Mouse (Mus musculus) liver, postnatal 0 days (tissue): Measurements from ENCODE around the gene Rngtt. TPM values are rescaled to one million over a fixed set of nuclear protein-coding genes. Genes with fewer than 3 reads are reported as not detected.

Experiments
- ATAC-seq: fragments of 200-750 bp; cut with Nextera tagmentation; 2 replicates; pipeline ENCODE4 v1.8.0; 2017; ENCODE audit warnings: mild to moderate bottlenecking, moderate library complexity
- DNase-seq: peaks from one replicate; pipeline ENCODE4 v3.0.0-alpha.2; 2016
- H3K27ac ChIP-seq: fragments of 300-500 bp; sonication (generic); 2 replicates; pipeline ENCODE4 v1.5.1; 2014; ENCODE audit warnings: antibody characterized with exemption, moderate library complexity, mild to moderate bottlenecking, low read depth
- H3K27me3 ChIP-seq: fragments of 300-500 bp; sonication (generic); 2 replicates; pipeline ENCODE4 v1.6.1; 2014; ENCODE audit warnings: low read length, control low read depth, mixed read lengths; ENCODE audit not compliant: insufficient read depth
- H3K36me3 ChIP-seq: fragments of 300-500 bp; sonication (generic); replicated peaks from 2 replicates; pipeline ENCODE4 v1.6.1; 2014; ENCODE audit warnings: mild to moderate bottlenecking, control low read depth, low read length, moderate library complexity, mixed read lengths; ENCODE audit not compliant: insufficient read depth
- H3K4me1 ChIP-seq: fragments of 300-500 bp; sonication (generic); 2 replicates; pipeline ENCODE4 v1.6.1; 2014; ENCODE audit warnings: antibody characterized with exemption, mild to moderate bottlenecking, control low read depth; ENCODE audit not compliant: insufficient read depth
- H3K4me2 ChIP-seq: fragments of 300-500 bp; sonication (generic); 2 replicates; pipeline ENCODE4 v1.6.1; 2014; ENCODE audit warnings: low read depth, mild to moderate bottlenecking, low read length, moderate library complexity, mixed read lengths
- H3K4me3 ChIP-seq: fragments of 300-500 bp; sonication (generic); 2 replicates; pipeline ENCODE4 v1.5.1; 2014; ENCODE audit warnings: low read depth, low read length
- H3K9ac ChIP-seq: fragments of 300-500 bp; sonication (generic); replicated peaks from 2 replicates; pipeline ENCODE4 v1.6.1; 2014; ENCODE audit warnings: mild to moderate bottlenecking, moderate library complexity
- H3K9me3 ChIP-seq: fragments of 300-500 bp; sonication (generic); 2 replicates; pipeline ENCODE4 v1.6.1; 2016; ENCODE audit warnings: mild to moderate bottlenecking, control low read depth, low read length, mixed read lengths
- CTCF ChIP-seq: sonication (generic); IDR thresholded peaks from 2 replicates; pipeline ENCODE4 v1.5.1; 2016; ENCODE audit warnings: antibody characterized with exemption, low read depth
- EP300 ChIP-seq: IDR thresholded peaks from 2 replicates; pipeline ENCODE4 v1.6.1; 2016; ENCODE audit warnings: antibody characterized with exemption, low read depth, mild to moderate bottlenecking
- WGBS: fragments of 180-500 bp; shearing (Covaris S2); extraction: QIAGEN DNeasy Blood & Tissue Kit; methylation state at CpG from one replicate; pipeline ENCODE4 v1.1.7; 2014; ENCODE audit not compliant: insufficient replicate concordance; 5-methylcytosine and 5-hydroxymethylcytosine counted together
- polyA plus RNA-seq: library from polyadenylated mRNA; unstranded; fragments of >200 nt; fragmentation: Nextera tagmentation; extraction: Ambion mirVana; gene quantifications from 2 replicates; pipeline ENCODE4 v1.2.1, GENCODE M21; 2015

Gene Rngtt
- polyA plus RNA-seq, 1 experiment from 2014 or later: 9.3 TPM

- peaks cover 22% of the 10 kb centered on the region for H3K4me1 ChIP-seq
- H3K9me3 ChIP-seq: no peaks in the 10 kb centered on the region
- no peaks in the 10 kb centered on the region for H3K27me3 ChIP-seq
- 54% methylated on average over 1 of the region's 1 CpGs for WGBS
- no peak overlapping the region for H3K4me2 ChIP-seq
- TF ChIP-seq CTCF (no peak), EP300 (no peak)
- H3K27ac ChIP-seq: peak overlapping the region; percentile 89
- DNase-seq (no peak), ATAC-seq (no peak)
- H3K4me3 ChIP-seq: no peak overlapping the region
- H3K9ac ChIP-seq: no peak overlapping the region
- no peaks in the 10 kb centered on the region for H3K36me3 ChIP-seq
Measured at GRCm38 (mm10) chr4:33467627-33468026, 157.5 kb downstream of the Rngtt start.

- no peak overlapping the region for H3K4me2 ChIP-seq
- ATAC-seq (no peak), DNase-seq (no peak)
- H3K9me3 ChIP-seq: no peaks in the 10 kb centered on the region
- no peak overlapping the region for H3K4me3 ChIP-seq
- H3K27ac ChIP-seq: peak overlapping the region; percentile 89
- H3K36me3 ChIP-seq: no peaks in the 10 kb centered on the region
- no peak overlapping the region for H3K9ac ChIP-seq
- 84% methylated on average over 3 of the region's 3 CpGs for WGBS
- peaks cover 22% of the 10 kb centered on the region for H3K4me1 ChIP-seq
- H3K27me3 ChIP-seq: no peaks in the 10 kb centered on the region
- TF ChIP-seq CTCF (no peak), EP300 (no peak)
Measured at GRCm38 (mm10) chr4:33468151-33468550, 158.0 kb downstream of the Rngtt start.

DNA sequence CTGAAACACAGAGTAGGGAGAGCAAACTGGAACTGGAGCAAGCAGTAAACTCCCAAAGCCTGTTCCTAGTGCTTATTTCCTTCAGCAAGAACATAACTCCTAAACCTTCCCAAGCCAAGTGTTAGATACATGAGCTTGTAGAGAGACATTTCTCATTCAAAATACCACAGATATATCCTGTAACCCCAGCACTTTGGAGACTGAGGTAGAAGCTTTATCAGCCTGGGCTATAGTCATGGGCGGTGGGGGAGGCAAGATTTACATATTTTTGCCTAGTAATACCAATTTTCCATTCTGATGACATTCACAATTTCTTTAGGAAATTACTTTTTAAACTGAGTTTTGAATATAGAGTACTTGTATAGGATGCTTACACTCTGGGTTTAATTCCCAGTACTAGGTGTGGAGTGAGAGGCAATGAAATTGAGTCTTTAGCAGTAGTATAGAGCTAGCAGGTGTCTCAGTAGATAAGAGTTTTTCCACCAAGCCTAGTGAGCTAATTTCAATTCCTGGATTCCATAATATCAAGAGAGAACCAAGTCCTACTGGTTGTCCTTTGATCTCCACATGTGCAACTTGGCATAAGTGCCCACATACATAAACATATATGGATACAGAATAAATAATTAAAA lies 160.7 kb downstream of the Rngtt start:
- peaks cover 17% of the 10 kb centered on the region for H3K4me1 ChIP-seq

DNA sequence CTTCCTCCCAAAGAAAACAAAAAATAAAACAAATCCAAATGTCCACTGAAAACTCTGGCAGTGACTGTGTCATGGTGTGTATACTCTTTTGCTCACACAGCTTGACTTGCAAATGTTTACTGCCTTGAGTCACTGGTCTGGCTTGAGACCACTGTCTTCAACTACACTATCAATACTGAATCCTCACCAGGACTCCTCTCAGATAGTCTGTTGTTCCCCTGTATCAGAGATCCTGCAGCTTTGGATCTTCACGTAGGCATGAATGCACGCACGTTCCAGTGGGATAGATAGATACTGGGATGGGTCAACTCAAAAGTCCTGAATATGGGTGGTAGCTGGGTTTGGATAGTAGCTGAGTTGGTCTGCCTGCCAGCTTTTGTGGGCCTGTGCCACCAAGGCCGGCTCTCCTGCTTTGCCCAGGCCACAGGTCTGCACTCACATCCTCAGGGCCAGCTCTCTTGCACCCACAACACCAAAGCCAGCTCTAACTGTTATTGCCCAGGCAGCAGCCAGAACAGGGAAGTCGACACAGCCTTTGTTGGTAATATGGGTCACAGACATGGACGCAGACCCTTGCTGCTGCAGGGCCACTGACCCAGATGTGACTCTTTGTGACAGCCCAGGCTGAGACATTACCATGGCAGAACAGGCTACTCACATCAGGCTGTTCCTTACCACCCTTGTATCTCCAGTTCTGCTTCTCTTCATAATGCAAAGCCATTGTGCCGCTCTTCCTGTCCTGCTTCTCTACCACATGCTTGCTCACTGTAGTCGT lies 168.1 kb downstream of the Rngtt start:
- H3K36me3 ChIP-seq: no peaks in the 10 kb centered on the region
- no peak for DNase-seq
- H3K4me3 ChIP-seq: no peak overlapping the region
- no peak overlapping the region for H3K4me2 ChIP-seq
- H3K27ac ChIP-seq: no peak overlapping the region
- H3K4me1 ChIP-seq: no peaks in the 10 kb centered on the region
- H3K27me3 ChIP-seq: no peaks in the 10 kb centered on the region
- H3K9ac ChIP-seq: no peak overlapping the region
- no peak for ATAC-seq
- WGBS: 84% methylated on average over 8 of the region's 8 CpGs
- no peak for TF ChIP-seq EP300
- no peak for TF ChIP-seq CTCF
- H3K9me3 ChIP-seq: no peaks in the 10 kb centered on the region

More for the DNA sequence above, 160.7 kb downstream of the Rngtt start:
- Histone ChIP-seq H3K4me2 (no peak overlapping the region), H3K36me3 (no peaks in the 10 kb centered on the region), H3K9me3 (no peaks in the 10 kb centered on the region), H3K27ac (peak overlapping the region; percentile 72), H3K9ac (no peak overlapping the region), H3K27me3 (no peaks in the 10 kb centered on the region), H3K4me3 (no peak overlapping the region)
- ATAC-seq (peak; percentile 60), DNase-seq (no peak)
- 83% methylated on average over 1 of the region's 1 CpGs for WGBS
- TF ChIP-seq EP300 (peak; percentile 87), CTCF (no peak)

DNA sequence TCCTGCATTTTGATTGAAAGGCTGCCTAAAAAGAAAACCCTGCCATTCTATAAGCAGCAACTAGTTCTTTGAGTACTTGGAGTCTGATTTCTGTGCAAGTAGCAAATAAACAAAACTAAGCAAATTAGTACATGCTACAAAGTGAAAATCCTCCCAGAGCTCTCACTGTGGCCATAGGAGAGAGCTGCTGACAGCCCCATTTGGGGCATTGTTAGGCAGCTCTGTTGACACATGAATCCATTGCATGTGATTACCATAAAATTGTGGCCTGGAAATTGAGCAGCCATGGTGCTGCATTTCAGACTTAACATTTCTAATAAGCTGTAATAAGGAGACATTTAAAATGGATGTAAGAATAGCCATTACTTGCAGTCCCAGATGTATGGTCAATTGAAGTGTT lies 171.6 kb downstream of the Rngtt start:
- Histone ChIP-seq H3K27ac (no peak overlapping the region), H3K4me1 (peaks cover 3% of the 10 kb centered on the region; the same call in 1 of the 2 replicates), H3K4me2 (no peak overlapping the region), H3K9ac (no peak overlapping the region), H3K36me3 (no peaks in the 10 kb centered on the region), H3K27me3 (no peaks in the 10 kb centered on the region), H3K4me3 (no peak overlapping the region), H3K9me3 (no peaks in the 10 kb centered on the region)
- no peak for TF ChIP-seq CTCF
- TF ChIP-seq EP300: no peak
- no peak for ATAC-seq
- DNase-seq: no peak

- H3K4me2 ChIP-seq: no peak overlapping the region
- H3K9ac ChIP-seq: no peak overlapping the region
- H3K9me3 ChIP-seq: no peaks in the 10 kb centered on the region
- H3K4me3 ChIP-seq: no peak overlapping the region
- H3K27ac ChIP-seq: no peak overlapping the region
- no peak for ATAC-seq
- no peak for DNase-seq
- no peaks in the 10 kb centered on the region for H3K36me3 ChIP-seq
- H3K27me3 ChIP-seq: no peaks in the 10 kb centered on the region
- WGBS: 49% methylated on average over 1 of the region's 1 CpGs
- TF ChIP-seq EP300 (no peak), CTCF (no peak)
- H3K4me1 ChIP-seq: peaks cover 10% of the 10 kb centered on the region
Measured at GRCm38 (mm10) chr4:33486050-33486449, 175.9 kb downstream of the Rngtt start.
